Mouse (Mus musculus) gastrocnemius, postnatal 14 days (tissue): ENCODE measurements around the gene Serpinc1. TPM values are rescaled to one million over a fixed set of nuclear protein-coding genes. Genes with fewer than 3 reads are reported as not detected.
A peak's percentile ranks its signal among the peaks of the same experiment; 100 is the strongest.
"Not testable (repeated sequence)": the region's sequence is repeated elsewhere in the genome, so short reads cannot be mapped to it uniquely, and the experiment has no call there.

Experiments used
- DNase-seq: peaks from one replicate; pipeline ENCODE4 v3.0.0; 2021; ENCODE audit warnings: mixed read lengths
- intact Hi-C: fragments of 180-260 bp; cut with DNase I; formaldehyde crosslinking; loops from one replicate; pipeline ENCODE4 v1.15.1; 2025; ENCODE audit warnings: low total_unique reads
- long read RNA-seq, 2 experiments: library from polyadenylated mRNA; stranded (forward); transcript quantifications; one replicate each; pipeline ENCODE4 v2.0.0; 2021
- total RNA-seq, 2 experiments: library from RNA; stranded (reverse); gene quantifications; 2 replicates each; pipeline ENCODE4 v1.2.3; 2021

Serpinc1 gene
- under 1 TPM; 0.14 to 0.29 TPM for total RNA-seq
- long read RNA-seq, experiment 1: 0 reads
- long read RNA-seq, experiment 2: 0 reads

- intact Hi-C loops: no loop called here
- DNase-seq: no peak
Measured at GRCm38 (mm10) chr1:160978071-160978735, at the start of gene Serpinc1. Gene Serpinc1, plus strand, starts transcription at chr1:160978585.

GRCm38 (mm10) chr1:160931320-160931719, 47.1 kb upstream of the Serpinc1 start:
- DNase-seq: no peak
- intact Hi-C loops: loop anchor here (10.0 kb wide), 1 partner anchor 187 kb away; no protein-coding TSS in a partner anchor

- DNase-seq: no peak
- intact Hi-C loops: loop anchor here (10.0 kb wide), 1 partner anchor 189 kb away; no protein-coding TSS in a partner anchor
Measured at GRCm38 (mm10) chr1:160933896-160934482, 44.4 kb upstream of the Serpinc1 start.

GRCm38 (mm10) chr1:160935551-160935950, 42.8 kb upstream of the Serpinc1 start:
- DNase-seq: no peak
- intact Hi-C loops: loop anchor here (10.0 kb wide), 1 partner anchor 191 kb away; no protein-coding TSS in a partner anchor

- intact Hi-C loops: no loop called here
- no peak for DNase-seq
Measured at GRCm38 (mm10) chr1:160963199-160963598, 15.2 kb upstream of the Serpinc1 start.

GRCm38 (mm10) chr1:160967268-160967667, 11.1 kb upstream of the Serpinc1 start:
- intact Hi-C loops: no loop called here
- DNase-seq: no peak

- peak; percentile 13 for DNase-seq
Measured at GRCm38 (mm10) chr1:160968643-160969042, 9.7 kb upstream of the Serpinc1 start.

GRCm38 (mm10) chr1:160980021-160980420, 1.6 kb downstream of the Serpinc1 start:
- no peak for DNase-seq
- intact Hi-C loops: no loop called here

More at GRCm38 (mm10) chr1:160968643-160969042, 9.7 kb upstream of the Serpinc1 start:
- intact Hi-C loops: no loop called here

- DNase-seq: no peak
- intact Hi-C loops: no loop called here
Measured at GRCm38 (mm10) chr1:160980537-160981234, 2.3 kb downstream of the Serpinc1 start.

GRCm38 (mm10) chr1:160981337-160981736, 3.0 kb downstream of the Serpinc1 start:
- no peak for DNase-seq
- intact Hi-C loops: no loop called here

GRCm38 (mm10) chr1:160982887-160983286, 4.5 kb downstream of the Serpinc1 start:
- no peak for DNase-seq
- intact Hi-C loops: no loop called here

GRCm38 (mm10) chr1:160984731-160985130, 6.3 kb downstream of the Serpinc1 start:
- intact Hi-C loops, DNase-seq: not testable (repeated sequence)

- no peak for DNase-seq
- intact Hi-C loops: no loop called here
Measured at GRCm38 (mm10) chr1:160985477-160985876, 7.1 kb downstream of the Serpinc1 start.

GRCm38 (mm10) chr1:160986881-160987635, 8.7 kb downstream of the Serpinc1 start:
- intact Hi-C loops: no loop called here
- DNase-seq: no peak

GRCm38 (mm10) chr1:160989395-160989794, 11.0 kb downstream of the Serpinc1 start:
- intact Hi-C loops: no loop called here
- no peak for DNase-seq

- DNase-seq: no peak
- intact Hi-C loops: no loop called here
Measured at GRCm38 (mm10) chr1:160993851-160994250, 15.5 kb downstream of the Serpinc1 start.

- no peak for DNase-seq
- intact Hi-C loops: no loop called here
Measured at GRCm38 (mm10) chr1:161004942-161005341, 26.6 kb downstream of the Serpinc1 start.

- DNase-seq: no peak
- intact Hi-C loops: no loop called here
Measured at GRCm38 (mm10) chr1:161005526-161005925, 27.1 kb downstream of the Serpinc1 start.

- DNase-seq: no peak
- intact Hi-C loops: no loop called here
Measured at GRCm38 (mm10) chr1:161006471-161006870, 28.1 kb downstream of the Serpinc1 start.

GRCm38 (mm10) chr1:161008038-161008437, 29.7 kb downstream of the Serpinc1 start:
- no peak for DNase-seq
- intact Hi-C loops: no loop called here
